Mouse (Mus musculus) forebrain, embryonic 11.5 days (tissue): ENCODE results near the gene Myo15b. TPM values are rescaled to one million over a fixed set of nuclear protein-coding genes. Genes with fewer than 3 reads are reported as not detected.

Experiments used
- ATAC-seq: fragments of 200-750 bp; cut with Nextera tagmentation; replicated peaks from 2 replicates; pipeline ENCODE4 v1.8.0; 2017; ENCODE audit warnings: moderate TSS enrichment; ENCODE audit not compliant: low FRiP score
- DNase-seq: peaks from one replicate; pipeline ENCODE4 v3.0.0-alpha.2; 2017; ENCODE audit warnings: low spot score
- H3K27ac ChIP-seq: fragments of 300-500 bp; sonication (generic); 2 replicates; pipeline ENCODE4 v1.5.1; 2014; ENCODE audit warnings: low read depth, low read length
- H3K27me3 ChIP-seq: fragments of 300-500 bp; sonication (generic); 2 replicates; pipeline ENCODE4 v1.6.1; 2014; ENCODE audit warnings: mild to moderate bottlenecking, low read length, mixed read lengths; ENCODE audit not compliant: control insufficient read depth, insufficient read depth
- H3K36me3 ChIP-seq: fragments of 300-500 bp; sonication (generic); 2 replicates; pipeline ENCODE4 v1.6.1; 2014; ENCODE audit warnings: mild to moderate bottlenecking, low read length, moderate library complexity, mixed read lengths; ENCODE audit not compliant: control insufficient read depth, insufficient read depth
- H3K4me1 ChIP-seq: fragments of 300-500 bp; sonication (generic); replicated peaks from 2 replicates; pipeline ENCODE4 v1.6.1; 2014; ENCODE audit warnings: low read length, mixed read lengths; ENCODE audit not compliant: control insufficient read depth, insufficient read depth
- H3K4me2 ChIP-seq: fragments of 300-500 bp; sonication (generic); 2 replicates; pipeline ENCODE4 v1.6.1; 2014; ENCODE audit warnings: low read depth, mild to moderate bottlenecking, low read length, moderate library complexity, mixed read lengths; ENCODE audit not compliant: severe bottlenecking
- H3K4me3 ChIP-seq: fragments of 300-500 bp; sonication (generic); 2 replicates; pipeline ENCODE4 v1.5.1; 2014; ENCODE audit warnings: low read depth, low read length
- H3K9ac ChIP-seq: fragments of 300-500 bp; sonication (generic); 2 replicates; pipeline ENCODE4 v1.6.1; 2014; ENCODE audit warnings: low read length
- H3K9me3 ChIP-seq: fragments of 300-500 bp; sonication (generic); 2 replicates; pipeline ENCODE4 v1.6.1; 2016; ENCODE audit warnings: low read length, mixed read lengths; ENCODE audit not compliant: control insufficient read depth
- WGBS: fragments of 180-500 bp; shearing (Covaris S2); extraction: QIAGEN DNeasy Blood & Tissue Kit; methylation state at CpG from one replicate; pipeline ENCODE4 v1.1.7; 2014; 5-methylcytosine and 5-hydroxymethylcytosine counted together
- polyA plus RNA-seq: library from polyadenylated mRNA; unstranded; fragments of >200 nt; fragmentation: Nextera tagmentation; extraction: Ambion mirVana; gene quantifications from 2 replicates; pipeline ENCODE4 v1.2.1, GENCODE M21; 2014

The Myo15b gene
- polyA plus RNA-seq, 1 experiment from 2014 or later: not detected

GRCm38 (mm10) chr11:115826487-115826886 lies 31.7 kb upstream of the Myo15b start:
- 46% methylated on average over 5 of the region's 5 CpGs for WGBS
- Histone ChIP-seq H3K4me3 (no peak overlapping the region), H3K27me3 (peaks cover 17% of the 10 kb centered on the region), H3K9me3 (no peaks in the 10 kb centered on the region), H3K4me2 (no peak overlapping the region), H3K27ac (no peak overlapping the region), H3K9ac (no peak overlapping the region), H3K4me1 (peaks cover 5% of the 10 kb centered on the region; the same call in 1 of the 2 replicates), H3K36me3 (no peaks in the 10 kb centered on the region)
- ATAC-seq (no peak), DNase-seq (no peak)

DNA sequence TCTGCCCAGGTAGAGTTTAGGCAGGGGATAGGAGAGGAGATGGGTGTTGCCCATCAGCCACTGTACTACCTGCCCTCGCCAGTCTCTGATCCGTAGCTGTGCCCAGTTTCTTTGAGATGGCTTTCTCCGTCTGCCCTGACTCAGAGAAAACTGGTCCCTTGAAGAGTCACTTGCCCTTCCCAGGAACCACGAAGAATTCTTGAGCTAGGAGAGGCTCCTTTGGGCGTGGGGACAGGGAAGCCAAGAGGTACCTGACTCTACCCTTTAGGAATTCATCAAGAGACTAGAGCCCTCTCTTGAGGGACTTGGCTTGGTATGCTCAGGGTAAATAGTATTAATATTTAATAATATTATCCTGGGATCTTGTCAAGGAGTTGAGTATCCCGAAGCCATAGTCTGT lies 30.6 kb upstream of the Myo15b start:
- no peak for ATAC-seq
- peaks cover 17% of the 10 kb centered on the region for H3K27me3 ChIP-seq
- 83% methylated on average over 6 of the region's 6 CpGs for WGBS

GRCm38 (mm10) chr11:115829036-115829435 lies 29.2 kb upstream of the Myo15b start:
- H3K4me2 ChIP-seq: no peak overlapping the region
- WGBS: 59% methylated on average over 4 of the region's 4 CpGs
- no peak overlapping the region for H3K9ac ChIP-seq
- H3K9me3 ChIP-seq: no peaks in the 10 kb centered on the region
- no peak overlapping the region for H3K27ac ChIP-seq
- ATAC-seq (no peak), DNase-seq (no peak)
- H3K4me1 ChIP-seq: peaks cover 2% of the 10 kb centered on the region
- H3K27me3 ChIP-seq: peaks cover 17% of the 10 kb centered on the region
- H3K4me3 ChIP-seq: no peak overlapping the region
- H3K36me3 ChIP-seq: no peaks in the 10 kb centered on the region

More for the DNA sequence above, 30.6 kb upstream of the Myo15b start:
- H3K4me3 ChIP-seq: no peak overlapping the region
- no peak overlapping the region for H3K27ac ChIP-seq
- H3K4me1 ChIP-seq: peaks cover 5% of the 10 kb centered on the region; the same call in 1 of the 2 replicates
- H3K9me3 ChIP-seq: no peaks in the 10 kb centered on the region
- no peak for DNase-seq
- no peak overlapping the region for H3K9ac ChIP-seq
- H3K36me3 ChIP-seq: no peaks in the 10 kb centered on the region
- no peak overlapping the region for H3K4me2 ChIP-seq

GRCm38 (mm10) chr11:115830550-115831325 lies 27.5 kb upstream of the Myo15b start:
- Histone ChIP-seq H3K27me3 (peaks cover 3% of the 10 kb centered on the region), H3K4me3 (no peak overlapping the region), H3K36me3 (no peaks in the 10 kb centered on the region), H3K9me3 (no peaks in the 10 kb centered on the region), H3K4me1 (peaks cover 1% of the 10 kb centered on the region; the same call in 1 of the 2 replicates), H3K4me2 (no peak overlapping the region), H3K9ac (no peak overlapping the region), H3K27ac (no peak overlapping the region)
- WGBS: 23% methylated on average over 25 of the region's 25 CpGs
- DNase-seq: no peak
- ATAC-seq: no peak

DNA sequence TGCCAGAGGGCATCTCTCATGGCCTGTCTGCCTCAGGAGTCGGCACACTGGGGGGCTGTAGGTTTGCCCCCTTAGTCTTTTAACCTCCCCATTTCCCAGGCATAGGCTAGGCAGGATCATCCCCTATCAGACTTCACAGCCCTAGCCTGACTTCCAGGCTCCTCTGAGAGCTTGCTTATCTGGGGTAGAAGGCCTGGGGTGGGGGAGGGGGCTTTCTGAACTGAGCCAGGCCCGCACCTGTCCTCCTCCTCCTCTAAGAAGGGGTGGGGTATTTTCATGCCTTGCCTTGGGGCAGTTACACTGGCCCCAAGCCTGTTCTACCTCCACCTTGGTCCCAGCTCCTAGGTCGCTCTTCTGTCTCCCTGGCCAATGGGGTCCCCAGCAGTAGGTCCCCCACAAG lies 26.7 kb upstream of the Myo15b start:
- H3K9ac ChIP-seq: no peak overlapping the region
- H3K27ac ChIP-seq: no peak overlapping the region
- H3K4me3 ChIP-seq: no peak overlapping the region
- no peaks in the 10 kb centered on the region for H3K36me3 ChIP-seq
- ATAC-seq: no peak
- no peaks in the 10 kb centered on the region for H3K9me3 ChIP-seq
- no peak overlapping the region for H3K4me2 ChIP-seq
- peaks cover 1% of the 10 kb centered on the region; the same call in 1 of the 2 replicates for H3K4me1 ChIP-seq
- WGBS: 54% methylated on average over 3 of the region's 3 CpGs
- DNase-seq: no peak
- H3K27me3 ChIP-seq: no peaks in the 10 kb centered on the region; the same call in none of the 2 replicates

GRCm38 (mm10) chr11:115832064-115832463 lies 26.1 kb upstream of the Myo15b start:
- H3K27me3 ChIP-seq: no peaks in the 10 kb centered on the region; the same call in 1 of the 2 replicates
- H3K4me1 ChIP-seq: peaks cover 5% of the 10 kb centered on the region; the same call in 1 of the 2 replicates
- no peaks in the 10 kb centered on the region for H3K9me3 ChIP-seq
- WGBS: 69% methylated on average over 6 of the region's 6 CpGs
- no peak overlapping the region for H3K4me3 ChIP-seq
- no peaks in the 10 kb centered on the region for H3K36me3 ChIP-seq
- DNase-seq (no peak), ATAC-seq (no peak)
- H3K27ac ChIP-seq: no peak overlapping the region
- H3K4me2 ChIP-seq: no peak overlapping the region
- no peak overlapping the region for H3K9ac ChIP-seq

DNA sequence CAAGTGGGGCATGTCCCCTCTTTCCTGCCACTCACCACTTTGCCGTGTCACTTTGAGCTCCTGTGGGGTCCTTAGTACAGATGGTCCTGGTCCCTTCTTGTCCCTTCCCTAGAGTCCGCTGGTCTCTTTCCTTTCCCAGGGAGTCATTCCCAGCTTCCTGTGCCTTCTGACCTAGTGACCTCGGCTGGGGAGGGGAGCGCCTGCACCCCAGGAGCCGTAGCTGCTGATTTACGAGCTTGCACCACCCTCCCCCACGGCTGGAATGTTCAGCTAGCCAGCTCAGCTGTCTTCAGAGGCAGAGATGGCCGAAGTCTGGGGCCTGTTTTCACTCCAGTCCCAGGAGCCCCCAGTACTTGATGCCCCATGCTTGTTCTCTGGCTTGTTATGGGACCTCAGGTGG lies 25.7 kb upstream of the Myo15b start:
- Histone ChIP-seq H3K9ac (no peak overlapping the region), H3K27ac (no peak overlapping the region), H3K4me2 (no peak overlapping the region), H3K4me1 (peaks cover 5% of the 10 kb centered on the region; the same call in 1 of the 2 replicates), H3K36me3 (no peaks in the 10 kb centered on the region), H3K27me3 (no peaks in the 10 kb centered on the region; the same call in 1 of the 2 replicates), H3K9me3 (no peaks in the 10 kb centered on the region), H3K4me3 (no peak overlapping the region)
- ATAC-seq: no peak
- WGBS: 9% methylated on average over 8 of the region's 8 CpGs
- DNase-seq: no peak

GRCm38 (mm10) chr11:115833021-115833513 lies 25.1 kb upstream of the Myo15b start:
- 18% methylated on average over 8 of the region's 8 CpGs for WGBS
- ATAC-seq: no peak
- Histone ChIP-seq H3K9me3 (no peaks in the 10 kb centered on the region), H3K4me1 (peaks cover 5% of the 10 kb centered on the region; the same call in 1 of the 2 replicates), H3K4me2 (no peak overlapping the region), H3K27ac (no peak overlapping the region), H3K36me3 (no peaks in the 10 kb centered on the region), H3K4me3 (no peak overlapping the region), H3K27me3 (no peaks in the 10 kb centered on the region; the same call in 1 of the 2 replicates), H3K9ac (no peak overlapping the region)
- DNase-seq: no peak
